8 mouse cellular contexts compared by ENCODE assay signal in genomic region chr2:117121984-117122605, GRCm38 (mm10). TPM values are rescaled to one million over a fixed set of nuclear protein-coding genes. Genes with fewer than 3 reads are reported as not detected.
DNase-seq lines count a peak whose midpoint lies in the region; ATAC-seq and TF ChIP-seq lines count a peak whose summit lies in the region.

No protein-coding gene starts in this region.

- H3K4me3 ChIP-seq in heart, embryonic 14.5 days (ENCODE audit: control insufficient read depth in 1 of 2, insufficient read depth in 1 of 2, low read depth in 1 of 2, low read length in 2 of 2): peak overlapping the region; percentile 98 to 100
- peak overlapping the region; percentile 95 for H3K4me3 ChIP-seq in G1E (ENCODE audit: low read depth, low read length)
- H3K4me3 ChIP-seq in forebrain, embryonic 11.5 days (ENCODE audit: low read depth, low read length): peak overlapping the region; percentile 92
- H3K4me3 ChIP-seq in liver, embryonic 14.5 days (ENCODE audit: insufficient read depth in 1 of 2, low read depth in 2 of 2, low read length in 2 of 2): peak overlapping the region; percentile 81 to 90

- TF ChIP-seq CTCF in G1E (IDR thresholded peaks at IDR 0.05; ENCODE audit: low read depth, low read length): no peak
- no peak for TF ChIP-seq CTCF in liver, embryonic 14.5 days (IDR thresholded peaks at IDR 0.05; ENCODE audit: low read depth)

- H3K4me2 ChIP-seq in heart, embryonic 14.5 days (ENCODE audit: low read length): peak overlapping the region; percentile 80
- peak overlapping the region; percentile 69 for H3K4me2 ChIP-seq in forebrain, embryonic 11.5 days (ENCODE audit: low read depth, low read length, severe bottlenecking)
- peak overlapping the region; percentile 92 for H3K4me2 ChIP-seq in liver, embryonic 14.5 days (ENCODE audit: low read depth)

- no peak for TF ChIP-seq EP300 in liver, embryonic 14.5 days (IDR thresholded peaks at IDR 0.05; ENCODE audit: low read depth)

- H3K9me3 ChIP-seq in heart, embryonic 14.5 days (ENCODE audit: control insufficient read depth, low read length): no peaks in the 10 kb centered on the region
- no peaks in the 10 kb centered on the region for H3K9me3 ChIP-seq in G1E (replicated peaks)
- H3K9me3 ChIP-seq in forebrain, embryonic 11.5 days (ENCODE audit: control insufficient read depth, low read length): no peaks in the 10 kb centered on the region
- H3K9me3 ChIP-seq in liver, embryonic 14.5 days (ENCODE audit: control insufficient read depth, low read length): no peaks in the 10 kb centered on the region

- no peak for ATAC-seq in heart, embryonic 14.5 days (ENCODE audit: insufficient number of reproducible peaks, insufficient read depth, low FRiP score, low read depth)
- ATAC-seq in G1E (ENCODE audit: extremely low read depth, insufficient number of reproducible peaks, low FRiP score, poor library complexity, severe bottlenecking): no peak
- ATAC-seq in forebrain, embryonic 11.5 days (replicated peaks; ENCODE audit: low FRiP score): no peak
- no peak for ATAC-seq in liver, embryonic 14.5 days (ENCODE audit: insufficient read depth)

- 1% methylated on average over 19 of the region's 19 CpGs for WGBS in heart, embryonic 14.5 days
- WGBS in forebrain, embryonic 11.5 days: under 1% methylated on average over 19 of the region's 19 CpGs
- WGBS in liver, embryonic 14.5 days (ENCODE audit: insufficient replicate concordance): under 1% methylated on average over 19 of the region's 19 CpGs

- intact Hi-C loops in heart, postnatal 36 days (cut with DNase I): loop anchor here (2.0 to 5.0 kb wide), 5 partner anchors 57 to 221 kb away; partner anchors contain the start of gene Fam98b

- peaks cover 5 to 17% of the 10 kb centered on the region in 2 experiments; a peak in 2 of 4 replicates for H3K4me1 ChIP-seq in heart, embryonic 14.5 days (ENCODE audit: control insufficient read depth in 2 of 2, insufficient read depth in 2 of 2, low read length in 2 of 2)
- peaks cover 22% of the 10 kb centered on the region for H3K4me1 ChIP-seq in G1E (ENCODE audit: insufficient read depth, low read depth, low read length)
- H3K4me1 ChIP-seq in forebrain, embryonic 11.5 days (replicated peaks; ENCODE audit: control insufficient read depth, insufficient read depth, low read length): peaks cover 3% of the 10 kb centered on the region; the same call in 1 of the 2 replicates
- peaks cover 0 to 9% of the 10 kb centered on the region in 2 experiments; a peak in 3 of 4 replicates for H3K4me1 ChIP-seq in liver, embryonic 14.5 days (replicated peaks; ENCODE audit: control insufficient read depth in 2 of 2, insufficient read depth in 2 of 2, low read length in 1 of 2)

- H3K9ac ChIP-seq in heart, embryonic 14.5 days (ENCODE audit: low read length): peak overlapping the region; percentile 99
- peak overlapping the region; percentile 95 for H3K9ac ChIP-seq in forebrain, embryonic 11.5 days (ENCODE audit: low read length)
- H3K9ac ChIP-seq in liver, embryonic 14.5 days (replicated peaks): peak overlapping the region; percentile 77

- H3K36me3 ChIP-seq in heart, embryonic 14.5 days (ENCODE audit: control insufficient read depth, insufficient read depth, low read length): no peaks in the 10 kb centered on the region
- H3K36me3 ChIP-seq in G1E (replicated peaks): peaks cover 3% of the 10 kb centered on the region
- H3K36me3 ChIP-seq in forebrain, embryonic 11.5 days (ENCODE audit: control insufficient read depth, insufficient read depth, low read length): no peaks in the 10 kb centered on the region
- H3K36me3 ChIP-seq in liver, embryonic 14.5 days (replicated peaks; ENCODE audit: control insufficient read depth, insufficient read depth, low read depth): no peaks in the 10 kb centered on the region

- no peak for DNase-seq in heart, postnatal 36 days
- peak; percentile 12 for DNase-seq in G1E (ENCODE audit: low spot score)
- no peak for DNase-seq in forebrain, embryonic 11.5 days (ENCODE audit: low spot score)
- DNase-seq in liver, embryonic 14.5 days (ENCODE audit: low read depth in 3 of 3, low spot score in 3 of 3): peak in 1 of 3 experiments; percentile 17
- no peak for DNase-seq in urinary bladder, postnatal 4 days (ENCODE audit: low spot score in 2 of 2)
- DNase-seq in urinary bladder, adult 18-20 months (ENCODE audit: low spot score in 2 of 2): no peak
- DNase-seq in adrenal gland, adult 2 months: no peak

- H3K27ac ChIP-seq in heart, embryonic 14.5 days (replicated peaks in 1 of 2; ENCODE audit: control insufficient read depth in 1 of 2, insufficient read depth in 1 of 2, low read depth in 2 of 2, low read length in 2 of 2): peak overlapping the region; percentile 98 to 99
- peak overlapping the region; percentile 96 for H3K27ac ChIP-seq in forebrain, embryonic 11.5 days (ENCODE audit: low read depth, low read length)
- no peak overlapping the region for H3K27ac ChIP-seq in liver, embryonic 14.5 days

- no peaks in the 10 kb centered on the region for H3K27me3 ChIP-seq in heart, embryonic 14.5 days (ENCODE audit: control insufficient read depth, insufficient read depth, low read length)
- H3K27me3 ChIP-seq in G1E (ENCODE audit: insufficient read depth, low read length): no peaks in the 10 kb centered on the region
- no peaks in the 10 kb centered on the region for H3K27me3 ChIP-seq in forebrain, embryonic 11.5 days (ENCODE audit: control insufficient read depth, insufficient read depth, low read length)
- H3K27me3 ChIP-seq in liver, embryonic 14.5 days (ENCODE audit: control insufficient read depth, insufficient read depth, low read length): no peaks in the 10 kb centered on the region

RNA-seq across cellular contexts. Expression of gene Spred1, which starts 0.9 kb away (rescaled TPM):
- 12.7 and 14.8 TPM in 2 replicates for polyA plus RNA-seq in heart, embryonic 14.5 days (2014; fragmentation: Nextera tagmentation; extraction: Ambion mirVana)
- total RNA-seq in heart, postnatal 36 days (2021): 10 to 100 TPM; 15.7 to 16.6 TPM
- total RNA-seq in G1E (2014; fragmentation: Nextera tagmentation): 42.1 and 52.2 TPM in 2 replicates
- total RNA-seq in G1E (2017): 76.0 and 78.1 TPM in 2 replicates
- polyA plus RNA-seq in G1E (2012): 3.9 and 5.4 TPM in 2 replicates
- polyA plus RNA-seq in forebrain, embryonic 11.5 days (2014; fragmentation: Nextera tagmentation; extraction: Ambion mirVana): 20.8 and 21.8 TPM in 2 replicates
- polyA plus RNA-seq in liver, embryonic 14.5 days (2012; rRNA removed): 1.5 and 2.4 TPM in 2 replicates
- polyA plus RNA-seq in liver, embryonic 14.5 days (2014; fragmentation: Nextera tagmentation; extraction: Ambion mirVana): 2.7 and 3.4 TPM in 2 replicates
- 100 to 1,000 TPM in 1 of 2 experiments, 10 to 100 TPM in 1; 58.3 to 113 TPM for total RNA-seq in adrenal gland, adult 2 months (2021)
- polyA plus RNA-seq in adrenal gland, adult 2 months (2012; rRNA removed): 11.3 and 22.6 TPM in 2 replicates
